Mouse (Mus musculus) CH12.LX (cell line): ENCODE data around the gene Zhx3. TPM values are rescaled to one million over a fixed set of nuclear protein-coding genes. Genes with fewer than 3 reads are reported as not detected.

Source experiments
- DNase-seq: peaks from one replicate; pipeline ENCODE4 v3.0.0-alpha.2; 2013; ENCODE audit errors: extremely low read depth
- H3K27ac ChIP-seq: 2 replicates; pipeline ENCODE4 v1.5.1; 2012; ENCODE audit warnings: low read depth, mild to moderate bottlenecking, control low read depth, moderate library complexity; ENCODE audit not compliant: insufficient read depth
- H3K27me3 ChIP-seq: replicated peaks from 2 replicates; pipeline ENCODE3; 2012; ENCODE audit warnings: inconsistent platforms
- H3K36me3 ChIP-seq, 2 experiments: replicated peaks in 1 of 2; 2 replicates each; pipeline versions ENCODE3 to v1.6.1; 2012; ENCODE audit warnings: inconsistent platforms in 1 of 2, low read length in 1 of 2, mild to moderate bottlenecking in 1 of 2, mixed read lengths in 1 of 2, moderate library complexity in 1 of 2; ENCODE audit not compliant: control insufficient read depth in 1 of 2, insufficient read depth in 1 of 2
- H3K4me1 ChIP-seq, 2 experiments: 2 replicates each; pipeline ENCODE4 v1.6.1; 2012; ENCODE audit warnings: inconsistent platforms in 1 of 2, moderate library complexity in 1 of 2; ENCODE audit not compliant: insufficient read depth in 2 of 2, control insufficient read depth in 1 of 2
- H3K4me2 ChIP-seq: 2 replicates; pipeline ENCODE4 v1.6.1; 2012; ENCODE audit warnings: low read depth, mild to moderate bottlenecking, control low read depth; ENCODE audit not compliant: poor library complexity, insufficient read depth, severe bottlenecking
- H3K4me3 ChIP-seq, 3 experiments: fragments of 150-350 bp in 1 of 3; sonication (generic) in 1 of 3; replicated peaks in 1 of 3; 2 replicates each; pipeline versions ENCODE3 to v1.5.1; 2011 to 2012; ENCODE audit warnings: low read depth in 2 of 3, low read length in 2 of 3, mild to moderate bottlenecking in 2 of 3, moderate library complexity in 2 of 3, control low read depth in 1 of 3, improper control_type of control experiment in 1 of 3, inconsistent platforms in 1 of 3, mixed read lengths in 1 of 3; ENCODE audit not compliant: poor library complexity in 1 of 3
- H3K79me2 ChIP-seq: replicated peaks from 2 replicates; pipeline ENCODE4 v1.6.1; 2012; ENCODE audit warnings: mild to moderate bottlenecking, moderate library complexity; ENCODE audit not compliant: control insufficient read depth, poor library complexity, insufficient read depth, severe bottlenecking; ENCODE audit errors: extremely low read depth
- H3K9ac ChIP-seq: 2 replicates; pipeline ENCODE4 v1.6.1; 2012; ENCODE audit warnings: low read depth, mild to moderate bottlenecking, control low read depth, moderate library complexity; ENCODE audit not compliant: insufficient read depth
- H3K9me3 ChIP-seq: replicated peaks from 2 replicates; pipeline ENCODE3; 2012; ENCODE audit warnings: low read length, inconsistent platforms, mixed read lengths
- E2F4 ChIP-seq: IDR thresholded peaks from 2 replicates; pipeline ENCODE4 v1.6.1; 2011; ENCODE audit warnings: low read depth, low read length, improper control_type of control experiment; ENCODE audit not compliant: insufficient replicate concordance
- ELF1 ChIP-seq: IDR thresholded peaks from 2 replicates; pipeline ENCODE4 v1.6.1; 2014; ENCODE audit warnings: low read depth, mild to moderate bottlenecking, inconsistent platforms, low read length, improper control_type of control experiment
- EP300 ChIP-seq: IDR thresholded peaks from 2 replicates; pipeline ENCODE4 v1.6.1; 2011; ENCODE audit warnings: low read length, improper control_type of control experiment
- IRF4 ChIP-seq: IDR thresholded peaks from 2 replicates; pipeline ENCODE4 v1.6.1; 2014; ENCODE audit warnings: low read depth, mild to moderate bottlenecking, inconsistent platforms, low read length, improper control_type of control experiment
- JUN ChIP-seq: IDR thresholded peaks from 2 replicates; pipeline ENCODE4 v1.6.1; 2011; ENCODE audit warnings: low read depth, mild to moderate bottlenecking, low read length, improper control_type of control experiment, moderate library complexity; ENCODE audit not compliant: insufficient read depth
- KAT2A ChIP-seq: IDR thresholded peaks from 2 replicates; pipeline ENCODE4 v1.6.1; 2012; ENCODE audit warnings: low read length, improper control_type of control experiment, inconsistent platforms; ENCODE audit not compliant: insufficient replicate concordance
- MAZ ChIP-seq: IDR thresholded peaks from 2 replicates; pipeline ENCODE4 v1.6.1; 2012; ENCODE audit warnings: low read depth, mild to moderate bottlenecking, inconsistent platforms, low read length, improper control_type of control experiment, moderate library complexity
- MXI1 ChIP-seq: IDR thresholded peaks from 2 replicates; pipeline ENCODE4 v1.6.1; 2011; ENCODE audit warnings: mild to moderate bottlenecking, low read depth, low read length, improper control_type of control experiment
- MYC ChIP-seq: IDR thresholded peaks from 2 replicates; pipeline ENCODE4 v1.6.1; 2011; ENCODE audit warnings: low read depth, mild to moderate bottlenecking, improper control_type of control experiment, low read length
- PAX5 ChIP-seq: IDR thresholded peaks from 2 replicates; pipeline ENCODE4 v1.6.1; 2012; ENCODE audit warnings: low read length, inconsistent platforms, mixed read lengths
- POLR2A ChIP-seq: IDR thresholded peaks from 2 replicates; pipeline ENCODE4 v1.6.1; 2011; ENCODE audit warnings: low read depth, mild to moderate bottlenecking, improper control_type of control experiment, low read length
- SIN3A ChIP-seq: IDR thresholded peaks from 2 replicates; pipeline ENCODE4 v1.6.1; 2012; ENCODE audit warnings: low read length, improper control_type of control experiment, inconsistent platforms
- SMC3 ChIP-seq: IDR thresholded peaks from 2 replicates; pipeline ENCODE4 v1.6.1; 2011; ENCODE audit warnings: low read depth, low read length, improper control_type of control experiment
- TBP ChIP-seq: conservative IDR thresholded peaks from 2 replicates; pipeline ENCODE4 v1.6.1; 2011; ENCODE audit warnings: low read depth, low read length, improper control_type of control experiment
- TCF12 ChIP-seq: IDR thresholded peaks from 2 replicates; pipeline ENCODE4 v1.6.1; 2014; ENCODE audit warnings: low read depth, mild to moderate bottlenecking, inconsistent platforms, low read length, improper control_type of control experiment
- UBTF ChIP-seq: IDR thresholded peaks from 2 replicates; pipeline ENCODE4 v1.6.1; 2012; ENCODE audit warnings: low read depth, mild to moderate bottlenecking, inconsistent platforms, low read length, improper control_type of control experiment, moderate library complexity
- USF1 ChIP-seq: IDR thresholded peaks from 2 replicates; pipeline ENCODE4 v1.6.1; 2014; ENCODE audit warnings: low read depth, mild to moderate bottlenecking, inconsistent platforms, low read length, improper control_type of control experiment
- USF2 ChIP-seq: conservative IDR thresholded peaks from 2 replicates; pipeline ENCODE4 v1.6.1; 2011; ENCODE audit warnings: low read depth, low read length, improper control_type of control experiment
- ZC3H11A ChIP-seq: IDR thresholded peaks from 2 replicates; pipeline ENCODE4 v1.6.1; 2012; ENCODE audit warnings: low read depth, mild to moderate bottlenecking, inconsistent platforms, low read length, improper control_type of control experiment
- ZKSCAN1 ChIP-seq: IDR thresholded peaks from 2 replicates; pipeline ENCODE4 v1.6.1; 2012; ENCODE audit warnings: low read depth, inconsistent platforms, low read length, improper control_type of control experiment, borderline replicate concordance
- ZMIZ1 ChIP-seq: IDR thresholded peaks from 2 replicates; pipeline ENCODE4 v1.6.1; 2012; ENCODE audit warnings: low read depth, mild to moderate bottlenecking, inconsistent platforms, low read length, improper control_type of control experiment
- dilution Hi-C: fragments of 300-500 bp; cut with MboI; formaldehyde crosslinking; loops from 2 replicates; pipeline ENCODE4 v1.14.3; 2020; ENCODE audit warnings: low sequenced_read_pairs; ENCODE audit not compliant: extremely low pct_unique_long_range_greater_than_20kb, extremely low pct_ligation_motif_present
- in situ Hi-C: fragments of 300-500 bp; cut with MboI; formaldehyde crosslinking; loops from 3 replicates; pipeline ENCODE4 v1.14.3; 2019; ENCODE audit warnings: low sequenced_read_pairs, low pct_ligation_motif_present, low pct_unique_long_range_greater_than_20kb, mixed read lengths
- polyA plus RNA-seq: library from polyadenylated mRNA; unstranded; fragments of >175 nt; gene quantifications from 2 replicates; pipeline ENCODE4 v1.2.1, GENCODE M21; 2012; ENCODE audit warnings: low read depth; ENCODE audit not compliant: insufficient read length
- total RNA-seq, 2 experiments: library from RNA; depleted of rRNA; stranded (reverse); fragments of 300-350 nt in 1 of 2; fragments of >200 nt in 1 of 2; gene quantifications; 2 replicates each; pipeline ENCODE4 v1.2.3; 2012 to 2014

Gene Zhx3
- total and polyA plus RNA-seq, 3 experiments, result 1.3 to 4.2 (median 2.6) TPM

GRCm38 (mm10) chr2:160747075-160747474 is 125.7 kb downstream of the Zhx3 start:
- Histone ChIP-seq H3K4me3 (no peak overlapping the region), H3K36me3 (peaks cover 21 to 70% of the 10 kb centered on the region in 2 experiments), H3K4me1 (peaks cover 7 to 43% of the 10 kb centered on the region in 2 experiments), H3K27ac (no peak overlapping the region), H3K9ac (no peak overlapping the region), H3K4me2 (no peak overlapping the region), H3K79me2 (no peaks in the 10 kb centered on the region), H3K9me3 (peaks cover 2% of the 10 kb centered on the region), H3K27me3 (no peaks in the 10 kb centered on the region)
- DNase-seq, result no peak
- in situ Hi-C loops (no loop called here), dilution Hi-C loops (no loop called here)
- TF ChIP-seq ZMIZ1 (no peak), POLR2A (no peak), IRF4 (no peak), EP300 (no peak), JUN (no peak), ELF1 (no peak), TCF12 (no peak), MXI1 (no peak), KAT2A (no peak), TBP (no peak)

- no peaks in the 10 kb centered on the region for H3K79me2 ChIP-seq
- no peaks in the 10 kb centered on the region for H3K27me3 ChIP-seq
- peaks cover 17 to 65% of the 10 kb centered on the region in 2 experiments for H3K36me3 ChIP-seq
- no peak overlapping the region for H3K4me3 ChIP-seq
- no peak for DNase-seq
- H3K9ac ChIP-seq, result no peak overlapping the region
- H3K4me2 ChIP-seq, result no peak overlapping the region
- TF ChIP-seq ZC3H11A, result no peak
- no peak for TF ChIP-seq SIN3A
- TF ChIP-seq POLR2A, result no peak
- TF ChIP-seq ELF1, result no peak
- TF ChIP-seq USF2, result no peak
- TF ChIP-seq ZMIZ1, result no peak
- no peak for TF ChIP-seq SMC3
- TF ChIP-seq E2F4, result no peak
- no peak for TF ChIP-seq MAZ
- no peak for TF ChIP-seq JUN
- TF ChIP-seq KAT2A, result no peak
- no peak for TF ChIP-seq MYC
- no peak for TF ChIP-seq USF1
- TF ChIP-seq PAX5, result no peak
- TF ChIP-seq UBTF, result no peak
- no peak for TF ChIP-seq ZKSCAN1
- TF ChIP-seq IRF4, result no peak
- H3K4me1 ChIP-seq, result peaks cover 11 to 48% of the 10 kb centered on the region in 2 experiments
- no peak overlapping the region for H3K27ac ChIP-seq
- H3K9me3 ChIP-seq, result peaks cover 2% of the 10 kb centered on the region
- dilution Hi-C loops (no loop called here), in situ Hi-C loops (no loop called here)
Measured at GRCm38 (mm10) chr2:160746637-160747036, 126.2 kb downstream of the Zhx3 start.
